Mouse (Mus musculus): ENCODE measurements around the gene Hp1bp3. TPM values are rescaled to one million over a fixed set of nuclear protein-coding genes. Genes with fewer than 3 reads are reported as not detected.

Hp1bp3 gene
- 134 and 144 TPM in 2 replicates for polyA plus RNA-seq (2015; fragmentation: Nextera tagmentation; extraction: Ambion mirVana)

DNA sequence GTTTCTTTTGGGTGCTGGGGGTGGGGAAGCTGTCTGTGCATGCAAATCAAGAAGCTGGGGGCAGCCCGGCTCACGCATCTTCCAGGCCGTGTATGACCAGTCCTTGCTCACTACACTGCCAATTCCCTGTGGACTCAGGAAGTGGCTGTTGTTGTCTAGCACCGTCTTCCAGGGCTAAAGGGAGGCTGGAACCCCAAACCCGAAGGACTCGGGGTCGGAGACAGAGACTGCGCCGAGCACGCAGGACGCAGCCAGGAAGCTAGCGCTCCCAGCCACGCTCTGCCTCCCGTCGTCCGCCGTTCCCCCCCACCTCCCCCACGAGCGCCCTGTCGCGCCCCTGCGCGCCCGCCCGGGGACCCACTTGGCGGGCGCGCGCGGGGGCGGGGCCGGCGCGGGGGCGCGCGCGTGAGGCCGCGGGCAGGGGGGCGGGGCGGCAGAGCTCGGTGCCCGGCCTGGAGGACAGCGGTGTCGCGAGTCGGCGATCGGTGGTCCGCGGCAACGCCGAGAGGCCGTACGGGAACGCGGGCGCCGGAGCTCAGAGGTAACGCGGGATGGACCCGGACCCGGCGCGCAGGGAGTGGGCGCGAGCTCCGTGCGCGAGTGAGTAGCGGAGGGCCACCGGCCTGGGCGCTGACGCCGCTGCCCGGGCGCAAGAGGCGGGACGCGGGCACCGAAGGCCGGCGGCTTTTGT, at the start of gene Hp1bp3:
Hp1bp3 (plus strand) TSS at position 97 of the 691 bp plus-strand sequence.
- peaks cover 10% of the 10 kb centered on the region for H3K4me1 ChIP-seq (replicated peaks; ENCODE audit: insufficient read depth, low read length)
- DNase-seq (ENCODE audit: low spot score) (peak; percentile 82), ATAC-seq (replicated peaks; ENCODE audit: low FRiP score, low read depth) (peak; percentile 65)
- no peaks in the 10 kb centered on the region for H3K9me3 ChIP-seq (replicated peaks; ENCODE audit: low read length)
- no peak for TF ChIP-seq CTCF (IDR thresholded peaks at IDR 0.05; ENCODE audit: low read depth)
- peak within 1 kb of the TSS; percentile 100 for H3K27ac ChIP-seq
- peak within 1 kb of the TSS; percentile 96 for H3K4me3 ChIP-seq (replicated peaks; ENCODE audit: low read depth, low read length)
- H3K9ac ChIP-seq (ENCODE audit: low read depth, low read length) = peak within 1 kb of the TSS; percentile 98
- 1% methylated on average over 64 of the region's 84 CpGs for WGBS
- H3K27me3 ChIP-seq (ENCODE audit: insufficient read depth, low read length) = no peaks in the 10 kb centered on the region
- no peaks in the 10 kb centered on the region for H3K36me3 ChIP-seq (ENCODE audit: insufficient read depth, low read length)
- peak within 1 kb of the TSS; percentile 79 for H3K4me2 ChIP-seq (ENCODE audit: low read length)

- no peak for TF ChIP-seq CTCF (IDR thresholded peaks at IDR 0.05; ENCODE audit: low read depth)
- peaks cover 46% of the 10 kb centered on the region for H3K36me3 ChIP-seq (ENCODE audit: insufficient read depth, low read length)
Measured at GRCm38 (mm10) chr4:138166519-138166918, 49.6 kb upstream of the Hp1bp3 start.

GRCm38 (mm10) chr4:138168162-138168561, 47.9 kb upstream of the Hp1bp3 start:
- ATAC-seq (replicated peaks; ENCODE audit: low FRiP score, low read depth) = no peak
- Histone ChIP-seq H3K27me3 (ENCODE audit: insufficient read depth, low read length) (no peaks in the 10 kb centered on the region), H3K27ac (no peak overlapping the region), H3K9me3 (replicated peaks; ENCODE audit: low read length) (no peaks in the 10 kb centered on the region), H3K4me2 (ENCODE audit: low read length) (no peak overlapping the region), H3K4me1 (replicated peaks; ENCODE audit: insufficient read depth, low read length) (no peaks in the 10 kb centered on the region), H3K9ac (ENCODE audit: low read depth, low read length) (no peak overlapping the region), H3K36me3 (ENCODE audit: insufficient read depth, low read length) (peaks cover 55% of the 10 kb centered on the region), H3K4me3 (replicated peaks; ENCODE audit: low read depth, low read length) (no peak overlapping the region)
- WGBS = 81% methylated on average over 3 of the region's 3 CpGs
- DNase-seq (ENCODE audit: low spot score) = no peak
- TF ChIP-seq CTCF (IDR thresholded peaks at IDR 0.05; ENCODE audit: low read depth) = no peak

More at GRCm38 (mm10) chr4:138166519-138166918, 49.6 kb upstream of the Hp1bp3 start:
- 86% methylated on average over 10 of the region's 10 CpGs for WGBS
- Histone ChIP-seq H3K27ac (no peak overlapping the region), H3K4me2 (ENCODE audit: low read length) (no peak overlapping the region), H3K4me3 (replicated peaks; ENCODE audit: low read depth, low read length) (no peak overlapping the region), H3K4me1 (replicated peaks; ENCODE audit: insufficient read depth, low read length) (no peaks in the 10 kb centered on the region), H3K9me3 (replicated peaks; ENCODE audit: low read length) (no peaks in the 10 kb centered on the region), H3K27me3 (ENCODE audit: insufficient read depth, low read length) (no peaks in the 10 kb centered on the region), H3K9ac (ENCODE audit: low read depth, low read length) (no peak overlapping the region)
- ATAC-seq (replicated peaks; ENCODE audit: low FRiP score, low read depth) (no peak), DNase-seq (ENCODE audit: low spot score) (no peak)

DNA sequence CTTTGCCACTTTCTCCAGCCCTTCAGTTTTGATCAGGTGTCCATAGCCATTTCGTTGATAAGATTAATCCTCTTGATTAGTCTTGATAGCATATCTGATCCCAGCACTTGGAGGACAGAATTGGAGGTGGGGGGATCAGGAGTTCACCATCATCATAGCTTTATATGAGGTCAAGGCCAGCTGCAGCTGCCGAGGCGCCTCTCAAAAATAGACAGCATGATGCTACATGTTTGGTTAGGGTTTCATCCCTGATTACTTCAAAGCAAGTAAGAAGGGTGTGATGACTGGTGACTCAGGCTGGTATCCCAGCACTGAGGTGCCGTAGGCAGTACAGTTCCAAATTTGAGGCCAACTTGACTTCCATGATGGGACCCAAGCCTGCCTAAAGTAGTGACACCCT, 46.7 kb upstream of the Hp1bp3 start:
- H3K9ac ChIP-seq (ENCODE audit: low read depth, low read length) = no peak overlapping the region
- WGBS = 87% methylated on average over 4 of the region's 4 CpGs
- no peaks in the 10 kb centered on the region for H3K4me1 ChIP-seq (replicated peaks; ENCODE audit: insufficient read depth, low read length)
- DNase-seq (ENCODE audit: low spot score) (no peak), ATAC-seq (replicated peaks; ENCODE audit: low FRiP score, low read depth) (no peak)
- H3K9me3 ChIP-seq (replicated peaks; ENCODE audit: low read length) = no peaks in the 10 kb centered on the region
- no peak for TF ChIP-seq CTCF (IDR thresholded peaks at IDR 0.05; ENCODE audit: low read depth)
- no peaks in the 10 kb centered on the region for H3K27me3 ChIP-seq (ENCODE audit: insufficient read depth, low read length)
- H3K27ac ChIP-seq = no peak overlapping the region
- peaks cover 49% of the 10 kb centered on the region for H3K36me3 ChIP-seq (ENCODE audit: insufficient read depth, low read length)
- H3K4me2 ChIP-seq (ENCODE audit: low read length) = no peak overlapping the region
- no peak overlapping the region for H3K4me3 ChIP-seq (replicated peaks; ENCODE audit: low read depth, low read length)

GRCm38 (mm10) chr4:138172686-138173085, 43.4 kb upstream of the Hp1bp3 start:
- Histone ChIP-seq H3K36me3 (ENCODE audit: insufficient read depth, low read length) (peaks cover 50% of the 10 kb centered on the region), H3K9me3 (replicated peaks; ENCODE audit: low read length) (no peaks in the 10 kb centered on the region), H3K4me3 (replicated peaks; ENCODE audit: low read depth, low read length) (no peak overlapping the region), H3K9ac (ENCODE audit: low read depth, low read length) (no peak overlapping the region), H3K27ac (no peak overlapping the region), H3K4me1 (replicated peaks; ENCODE audit: insufficient read depth, low read length) (no peaks in the 10 kb centered on the region), H3K4me2 (ENCODE audit: low read length) (no peak overlapping the region), H3K27me3 (ENCODE audit: insufficient read depth, low read length) (no peaks in the 10 kb centered on the region)
- 85% methylated on average over 4 of the region's 4 CpGs for WGBS
- no peak for TF ChIP-seq CTCF (IDR thresholded peaks at IDR 0.05; ENCODE audit: low read depth)
- ATAC-seq (replicated peaks; ENCODE audit: low FRiP score, low read depth) = no peak
- DNase-seq (ENCODE audit: low spot score) = no peak

- no peak for TF ChIP-seq CTCF (IDR thresholded peaks at IDR 0.05; ENCODE audit: low read depth)
- Histone ChIP-seq H3K36me3 (ENCODE audit: insufficient read depth, low read length) (peaks cover 79% of the 10 kb centered on the region), H3K4me3 (replicated peaks; ENCODE audit: low read depth, low read length) (no peak overlapping the region), H3K9ac (ENCODE audit: low read depth, low read length) (no peak overlapping the region), H3K27ac (no peak overlapping the region), H3K4me1 (replicated peaks; ENCODE audit: insufficient read depth, low read length) (no peaks in the 10 kb centered on the region), H3K4me2 (ENCODE audit: low read length) (no peak overlapping the region), H3K27me3 (ENCODE audit: insufficient read depth, low read length) (no peaks in the 10 kb centered on the region), H3K9me3 (replicated peaks; ENCODE audit: low read length) (no peaks in the 10 kb centered on the region)
- no peak for DNase-seq (ENCODE audit: low spot score)
- no peak for ATAC-seq (replicated peaks; ENCODE audit: low FRiP score, low read depth)
- WGBS = 91% methylated on average over 5 of the region's 5 CpGs
Measured at GRCm38 (mm10) chr4:138179391-138179790, 36.7 kb upstream of the Hp1bp3 start.
